Mouse (Mus musculus): ENCODE measurements at regions not wholly inside any gene's neighbourhood (a gene's known extent, or its start where the extent isn't known, plus 50 kb on each side); places are given as distances from the start of the nearest gene placed in this dataset.

GRCm38 (mm10) chr14:67170801-67171200, 1161.8 kb upstream of the Gulo start:
- no peak for TF ChIP-seq CTCF (IDR thresholded peaks at IDR 0.05; ENCODE audit: borderline replicate concordance, extremely low read depth, insufficient read depth, insufficient read length)
- TF ChIP-seq POLR2A (IDR thresholded peaks at IDR 0.05; ENCODE audit: borderline replicate concordance, extremely low read depth, insufficient read depth, insufficient read length, poor library complexity, severe bottlenecking), result no peak

Data from brain, embryonic 14.5 days (tissue).